Mouse (Mus musculus) heart, postnatal 0 days (tissue): ENCODE measurements around the gene Neurod6.

ENCODE experiments used
- CTCF ChIP-seq: IDR thresholded peaks from 2 replicates; pipeline ENCODE4 v1.5.1; 2016; ENCODE audit warnings: antibody characterized with exemption, control low read depth, low read depth
- EP300 ChIP-seq: IDR thresholded peaks from 2 replicates; pipeline ENCODE4 v1.6.1; 2016; ENCODE audit warnings: antibody characterized with exemption, low read depth

GRCm38 (mm10) chr6:55646824-55647560 lies 34.1 kb downstream of the Neurod6 start:
- TF ChIP-seq CTCF (no peak), EP300 (no peak)
